Mouse (Mus musculus): ENCODE measurements around the gene Med12l. TPM values are rescaled to one million over a fixed set of nuclear protein-coding genes. Genes with fewer than 3 reads are reported as not detected.

Gene Med12l
- polyA plus RNA-seq, 1 experiment from 2014 or later = 3.6 TPM

GRCm38 (mm10) chr3:59290551-59290950 lies 284.9 kb downstream of the Med12l start:
- 73% methylated on average over 2 of the region's 2 CpGs for WGBS
- ATAC-seq (replicated peaks; ENCODE audit: low FRiP score) = no peak
- H3K4me1 ChIP-seq (replicated peaks; ENCODE audit: control insufficient read depth, insufficient read depth, low read length) = no peaks in the 10 kb centered on the region

GRCm38 (mm10) chr3:59293437-59294199 lies 288.0 kb downstream of the Med12l start:
- Histone ChIP-seq H3K9ac (ENCODE audit: low read depth, low read length) (no peak overlapping the region), H3K36me3 (ENCODE audit: control insufficient read depth, insufficient read depth, low read length) (no peaks in the 10 kb centered on the region), H3K27ac (ENCODE audit: low read depth, low read length) (no peak overlapping the region), H3K9me3 (ENCODE audit: control insufficient read depth, low read length) (no peaks in the 10 kb centered on the region), H3K4me1 (replicated peaks; ENCODE audit: control insufficient read depth, insufficient read depth, low read length) (no peaks in the 10 kb centered on the region), H3K4me2 (no peak overlapping the region), H3K27me3 (replicated peaks; ENCODE audit: control insufficient read depth, insufficient read depth, low read length) (no peaks in the 10 kb centered on the region), H3K4me3 (ENCODE audit: low read depth, low read length) (no peak overlapping the region)
- ATAC-seq (replicated peaks; ENCODE audit: low FRiP score) = no peak
- 89% methylated on average over 5 of the region's 5 CpGs for WGBS
- no peak for DNase-seq (ENCODE audit: low spot score)

More at GRCm38 (mm10) chr3:59290551-59290950, 284.9 kb downstream of the Med12l start:
- Histone ChIP-seq H3K4me3 (ENCODE audit: low read depth, low read length) (no peak overlapping the region), H3K9ac (ENCODE audit: low read depth, low read length) (no peak overlapping the region), H3K4me2 (no peak overlapping the region), H3K36me3 (ENCODE audit: control insufficient read depth, insufficient read depth, low read length) (no peaks in the 10 kb centered on the region), H3K9me3 (ENCODE audit: control insufficient read depth, low read length) (no peaks in the 10 kb centered on the region), H3K27ac (ENCODE audit: low read depth, low read length) (no peak overlapping the region), H3K27me3 (replicated peaks; ENCODE audit: control insufficient read depth, insufficient read depth, low read length) (no peaks in the 10 kb centered on the region)
- no peak for DNase-seq (ENCODE audit: low spot score)

GRCm38 (mm10) chr3:59295699-59296562 lies 290.3 kb downstream of the Med12l start:
- no peaks in the 10 kb centered on the region for H3K9me3 ChIP-seq (ENCODE audit: control insufficient read depth, low read length)
- no peaks in the 10 kb centered on the region for H3K36me3 ChIP-seq (ENCODE audit: control insufficient read depth, insufficient read depth, low read length)
- no peak overlapping the region for H3K4me3 ChIP-seq (ENCODE audit: low read depth, low read length)
- WGBS = 84% methylated on average over 16 of the region's 16 CpGs
- H3K4me2 ChIP-seq = no peak overlapping the region
- no peak for ATAC-seq (replicated peaks; ENCODE audit: low FRiP score)
- no peak overlapping the region for H3K27ac ChIP-seq (ENCODE audit: low read depth, low read length)
- H3K27me3 ChIP-seq (replicated peaks; ENCODE audit: control insufficient read depth, insufficient read depth, low read length) = no peaks in the 10 kb centered on the region
- no peaks in the 10 kb centered on the region for H3K4me1 ChIP-seq (replicated peaks; ENCODE audit: control insufficient read depth, insufficient read depth, low read length)
- H3K9ac ChIP-seq (ENCODE audit: low read depth, low read length) = no peak overlapping the region
- DNase-seq (ENCODE audit: low spot score) = no peak

DNA sequence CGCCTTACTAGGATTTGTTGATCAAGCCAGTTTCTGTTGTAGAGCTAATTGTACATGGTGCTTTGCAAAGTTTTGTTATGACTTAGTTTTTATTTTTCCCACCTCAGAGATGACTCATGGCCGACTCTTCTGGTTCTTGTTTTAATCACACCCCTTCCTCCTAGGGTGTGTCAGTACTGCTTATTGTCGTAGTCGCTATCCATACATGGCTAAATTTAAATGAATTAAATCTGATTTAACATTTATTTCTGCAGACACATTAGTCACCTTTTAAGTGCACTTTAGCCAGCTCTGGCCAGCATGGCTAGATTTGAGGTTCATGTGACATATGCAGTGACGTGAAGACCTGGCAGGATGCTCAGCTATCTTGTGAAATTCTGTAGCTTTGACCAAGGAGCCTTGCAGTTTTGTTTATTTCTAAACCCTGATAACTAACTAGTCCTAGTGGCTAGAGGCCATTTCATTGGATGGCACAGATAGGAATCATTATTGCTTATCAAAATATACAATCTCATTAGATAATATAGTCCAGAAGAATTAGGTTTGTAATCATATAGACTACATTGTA lies 291.0 kb downstream of the Med12l start:
- no peaks in the 10 kb centered on the region for H3K27me3 ChIP-seq (replicated peaks; ENCODE audit: control insufficient read depth, insufficient read depth, low read length)
- H3K36me3 ChIP-seq (ENCODE audit: control insufficient read depth, insufficient read depth, low read length) = no peaks in the 10 kb centered on the region
- no peak overlapping the region for H3K9ac ChIP-seq (ENCODE audit: low read depth, low read length)
- no peak overlapping the region for H3K4me2 ChIP-seq
- H3K4me3 ChIP-seq (ENCODE audit: low read depth, low read length) = no peak overlapping the region
- no peak overlapping the region for H3K27ac ChIP-seq (ENCODE audit: low read depth, low read length)
- ATAC-seq (replicated peaks; ENCODE audit: low FRiP score) (no peak), DNase-seq (ENCODE audit: low spot score) (no peak)
- 85% methylated on average over 5 of the region's 5 CpGs for WGBS
- H3K9me3 ChIP-seq (ENCODE audit: control insufficient read depth, low read length) = no peaks in the 10 kb centered on the region
- no peaks in the 10 kb centered on the region for H3K4me1 ChIP-seq (replicated peaks; ENCODE audit: control insufficient read depth, insufficient read depth, low read length)

DNA sequence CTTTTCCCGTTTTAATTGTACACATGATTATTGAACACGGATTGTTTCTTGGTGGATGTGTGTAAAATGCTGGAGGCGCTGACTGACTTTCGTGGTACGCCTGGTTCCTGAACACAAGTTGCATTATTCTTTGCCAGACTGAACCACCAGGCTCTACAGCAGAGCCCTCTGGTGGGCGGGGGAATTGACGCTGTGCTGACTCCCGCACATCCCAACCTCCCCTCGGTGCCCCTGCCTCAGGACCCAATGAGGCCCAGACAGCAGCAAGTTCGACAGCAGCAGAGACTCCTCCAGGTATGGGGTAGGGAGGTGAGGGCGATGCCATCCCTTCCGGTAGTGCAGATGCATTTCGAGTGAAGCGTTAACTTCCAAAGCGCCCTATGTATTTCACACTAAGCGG lies 292.0 kb downstream of the Med12l start:
- WGBS = 83% methylated on average over 16 of the region's 16 CpGs
- H3K27ac ChIP-seq (ENCODE audit: low read depth, low read length) = no peak overlapping the region
- no peak overlapping the region for H3K4me2 ChIP-seq
- H3K27me3 ChIP-seq (replicated peaks; ENCODE audit: control insufficient read depth, insufficient read depth, low read length) = no peaks in the 10 kb centered on the region
- no peaks in the 10 kb centered on the region for H3K36me3 ChIP-seq (ENCODE audit: control insufficient read depth, insufficient read depth, low read length)
- H3K4me1 ChIP-seq (replicated peaks; ENCODE audit: control insufficient read depth, insufficient read depth, low read length) = no peaks in the 10 kb centered on the region
- DNase-seq (ENCODE audit: low spot score) (no peak), ATAC-seq (replicated peaks; ENCODE audit: low FRiP score) (no peak)
- no peak overlapping the region for H3K4me3 ChIP-seq (ENCODE audit: low read depth, low read length)
- no peaks in the 10 kb centered on the region for H3K9me3 ChIP-seq (ENCODE audit: control insufficient read depth, low read length)
- no peak overlapping the region for H3K9ac ChIP-seq (ENCODE audit: low read depth, low read length)

DNA sequence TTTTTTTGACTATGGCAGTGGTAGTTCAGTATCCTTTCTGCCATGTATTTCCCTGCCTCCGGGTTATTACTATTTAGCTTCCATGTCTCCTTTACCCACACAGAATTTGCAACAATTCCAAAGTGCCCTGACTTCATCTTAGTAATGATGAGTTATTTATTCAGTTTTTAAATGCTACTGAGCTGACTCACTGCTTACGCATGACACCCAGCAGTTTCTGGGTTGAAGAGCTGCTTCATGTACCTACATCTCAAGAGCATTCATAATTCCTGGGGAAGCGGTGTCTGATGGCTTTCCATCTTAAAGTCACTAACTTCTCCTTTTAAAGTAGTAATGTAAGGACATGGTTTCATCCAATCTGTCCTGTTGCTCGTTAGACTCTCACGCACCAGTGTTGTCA lies 299.3 kb downstream of the Med12l start:
- no peaks in the 10 kb centered on the region for H3K4me1 ChIP-seq (replicated peaks; ENCODE audit: control insufficient read depth, insufficient read depth, low read length)
- H3K4me3 ChIP-seq (ENCODE audit: low read depth, low read length) = no peak overlapping the region
- whole genome bisulfite sequencing = 86% methylated on average over 5 of the region's 5 CpGs
- H3K27me3 ChIP-seq (replicated peaks; ENCODE audit: control insufficient read depth, insufficient read depth, low read length) = no peaks in the 10 kb centered on the region
- no peak overlapping the region for H3K9ac ChIP-seq (ENCODE audit: low read depth, low read length)
- no peaks in the 10 kb centered on the region for H3K36me3 ChIP-seq (ENCODE audit: control insufficient read depth, insufficient read depth, low read length)
- DNase-seq (ENCODE audit: low spot score) (no peak), ATAC-seq (replicated peaks; ENCODE audit: low FRiP score) (no peak)
- no peak overlapping the region for H3K4me2 ChIP-seq
- H3K27ac ChIP-seq (ENCODE audit: low read depth, low read length) = no peak overlapping the region
- no peaks in the 10 kb centered on the region for H3K9me3 ChIP-seq (ENCODE audit: control insufficient read depth, low read length)

GRCm38 (mm10) chr3:59305518-59305917 lies 299.9 kb downstream of the Med12l start:
- Histone ChIP-seq H3K4me1 (replicated peaks; ENCODE audit: control insufficient read depth, insufficient read depth, low read length) (no peaks in the 10 kb centered on the region), H3K27me3 (replicated peaks; ENCODE audit: control insufficient read depth, insufficient read depth, low read length) (no peaks in the 10 kb centered on the region), H3K9me3 (ENCODE audit: control insufficient read depth, low read length) (no peaks in the 10 kb centered on the region), H3K4me2 (no peak overlapping the region), H3K36me3 (ENCODE audit: control insufficient read depth, insufficient read depth, low read length) (no peaks in the 10 kb centered on the region), H3K4me3 (ENCODE audit: low read depth, low read length) (no peak overlapping the region), H3K27ac (ENCODE audit: low read depth, low read length) (no peak overlapping the region), H3K9ac (ENCODE audit: low read depth, low read length) (no peak overlapping the region)
- WGBS = 88% methylated on average over 2 of the region's 2 CpGs
- no peak for ATAC-seq (replicated peaks; ENCODE audit: low FRiP score)
- DNase-seq (ENCODE audit: low spot score) = no peak

DNA sequence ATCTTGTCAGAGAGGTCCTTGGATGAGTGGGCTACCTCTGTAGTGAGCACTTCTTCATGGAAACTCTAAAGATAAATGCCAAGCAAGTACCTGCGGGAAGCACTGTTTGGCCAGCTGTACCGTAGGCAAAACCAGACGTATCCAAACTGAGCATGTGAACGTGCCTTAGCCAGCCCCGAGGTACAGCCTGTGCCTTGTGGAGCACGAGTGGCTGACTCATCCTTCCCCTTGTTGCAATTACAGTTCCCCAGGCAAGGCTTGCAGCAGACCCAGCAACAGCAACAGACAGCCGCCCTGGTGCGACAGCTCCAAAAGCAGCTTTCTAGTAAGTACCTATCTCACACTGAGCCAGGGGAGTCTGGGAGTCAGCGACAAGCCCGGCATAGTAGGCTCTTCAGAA lies 307.0 kb downstream of the Med12l start:
- H3K4me1 ChIP-seq (replicated peaks; ENCODE audit: control insufficient read depth, insufficient read depth, low read length) = no peaks in the 10 kb centered on the region
- H3K27ac ChIP-seq (ENCODE audit: low read depth, low read length) = no peak overlapping the region
- H3K27me3 ChIP-seq (replicated peaks; ENCODE audit: control insufficient read depth, insufficient read depth, low read length) = no peaks in the 10 kb centered on the region
- no peak for ATAC-seq (replicated peaks; ENCODE audit: low FRiP score)
- no peak for DNase-seq (ENCODE audit: low spot score)
- WGBS = 72% methylated on average over 10 of the region's 10 CpGs
- no peaks in the 10 kb centered on the region for H3K9me3 ChIP-seq (ENCODE audit: control insufficient read depth, low read length)
- no peak overlapping the region for H3K9ac ChIP-seq (ENCODE audit: low read depth, low read length)
- no peak overlapping the region for H3K4me3 ChIP-seq (ENCODE audit: low read depth, low read length)
- no peak overlapping the region for H3K4me2 ChIP-seq
- H3K36me3 ChIP-seq (ENCODE audit: control insufficient read depth, insufficient read depth, low read length) = no peaks in the 10 kb centered on the region

All from liver, embryonic 11.5 days (tissue).